Mouse (Mus musculus): ENCODE results near the gene Satb1. TPM values are rescaled to one million over a fixed set of nuclear protein-coding genes. Genes with fewer than 3 reads are reported as not detected.

Gene Satb1
- polyA plus RNA-seq, 1 experiment = 0.67 TPM

GRCm38 (mm10) chr17:51760997-51761655, 72.0 kb downstream of the Satb1 start:
- H3ac ChIP-seq (ENCODE audit: control insufficient read depth, insufficient read length) = no peak overlapping the region
- no peaks in the 10 kb centered on the region for H3K27me3 ChIP-seq (ENCODE audit: control insufficient read depth, insufficient read depth, insufficient read length)
- no peak overlapping the region for H3K4me3 ChIP-seq
- TF ChIP-seq TCF12 (IDR thresholded peaks at IDR 0.05; ENCODE audit: insufficient read depth, poor library complexity, severe bottlenecking) = no peak
- H3K4me2 ChIP-seq (ENCODE audit: low read depth) = no peak overlapping the region
- no peaks in the 10 kb centered on the region for H3K79me2 ChIP-seq (ENCODE audit: control insufficient read depth, insufficient read depth)
- H3K36me3 ChIP-seq (ENCODE audit: control insufficient read depth, insufficient read depth) = no peaks in the 10 kb centered on the region

GRCm38 (mm10) chr17:51760251-51760887, 72.7 kb downstream of the Satb1 start:
- TF ChIP-seq MAX (IDR thresholded peaks at IDR 0.05; ENCODE audit: low read depth) = no peak
- Histone ChIP-seq H3K79me2 (ENCODE audit: control insufficient read depth, insufficient read depth) (no peaks in the 10 kb centered on the region), H3K27me3 (ENCODE audit: control insufficient read depth, insufficient read depth, insufficient read length) (no peaks in the 10 kb centered on the region), H3K4me2 (ENCODE audit: low read depth) (no peak overlapping the region), H3K36me3 (ENCODE audit: control insufficient read depth, insufficient read depth) (no peaks in the 10 kb centered on the region), H3ac (ENCODE audit: control insufficient read depth, insufficient read length) (no peak overlapping the region), H3K4me3 (no peak overlapping the region)

- no peaks in the 10 kb centered on the region for H3K36me3 ChIP-seq (ENCODE audit: control insufficient read depth, insufficient read depth)
- no peaks in the 10 kb centered on the region for H3K27me3 ChIP-seq (ENCODE audit: control insufficient read depth, insufficient read depth, insufficient read length)
- no peak for TF ChIP-seq USF1 (IDR thresholded peaks at IDR 0.05; ENCODE audit: low read depth)
- no peak for TF ChIP-seq CEBPB (IDR thresholded peaks at IDR 0.05; ENCODE audit: insufficient read depth, poor library complexity, severe bottlenecking)
- TF ChIP-seq TCF12 (IDR thresholded peaks at IDR 0.05; ENCODE audit: insufficient read depth, poor library complexity, severe bottlenecking) = no peak
- TF ChIP-seq REST (IDR thresholded peaks at IDR 0.05; ENCODE audit: insufficient read depth, insufficient read length) = no peak
- no peak for TF ChIP-seq E2F4 (IDR thresholded peaks at IDR 0.05; ENCODE audit: insufficient read depth)
- no peak for TF ChIP-seq MYOG (IDR thresholded peaks at IDR 0.05; ENCODE audit: control insufficient read depth in 1 of 3, insufficient read depth in 1 of 3, insufficient read length in 2 of 3, low read depth in 2 of 3)
- no peak for TF ChIP-seq MYOD1 (IDR thresholded peaks at IDR 0.05; ENCODE audit: control insufficient read depth in 1 of 3, insufficient read length in 2 of 3, low read depth in 2 of 3)
- no peak for TF ChIP-seq POLR2AphosphoS2 (IDR thresholded peaks at IDR 0.05; ENCODE audit: insufficient read length, low read depth)
- TF ChIP-seq SRF (IDR thresholded peaks at IDR 0.05; ENCODE audit: control insufficient read depth, insufficient read length, low read depth) = no peak
- no peak for TF ChIP-seq TCF3 (IDR thresholded peaks at IDR 0.05; ENCODE audit: insufficient read length, low read depth)
- no peak for TF ChIP-seq MAX (IDR thresholded peaks at IDR 0.05; ENCODE audit: low read depth)
- TF ChIP-seq POLR2A (IDR thresholded peaks at IDR 0.05; ENCODE audit: insufficient read length, low read depth) = no peak
- no peak overlapping the region for H3K4me2 ChIP-seq (ENCODE audit: low read depth)
- H3ac ChIP-seq (ENCODE audit: control insufficient read depth, insufficient read length) = no peak overlapping the region
- H3K4me3 ChIP-seq = no peak overlapping the region
- H3K79me2 ChIP-seq (ENCODE audit: control insufficient read depth, insufficient read depth) = no peaks in the 10 kb centered on the region
Observed at GRCm38 (mm10) chr17:51759509-51759908, 73.6 kb downstream of the Satb1 start.

- TF ChIP-seq MAX (IDR thresholded peaks at IDR 0.05; ENCODE audit: low read depth) = no peak
- no peak for TF ChIP-seq E2F4 (IDR thresholded peaks at IDR 0.05; ENCODE audit: insufficient read depth)
- TF ChIP-seq CEBPB (IDR thresholded peaks at IDR 0.05; ENCODE audit: insufficient read depth, poor library complexity, severe bottlenecking) = no peak
- no peak for TF ChIP-seq MYOD1 (IDR thresholded peaks at IDR 0.05; ENCODE audit: control insufficient read depth in 1 of 3, insufficient read length in 2 of 3, low read depth in 2 of 3)
- TF ChIP-seq POLR2AphosphoS2 (IDR thresholded peaks at IDR 0.05; ENCODE audit: insufficient read length, low read depth) = no peak
- no peak for TF ChIP-seq SRF (IDR thresholded peaks at IDR 0.05; ENCODE audit: control insufficient read depth, insufficient read length, low read depth)
- TF ChIP-seq TCF3 (IDR thresholded peaks at IDR 0.05; ENCODE audit: insufficient read length, low read depth) = no peak
- no peak for TF ChIP-seq POLR2A (IDR thresholded peaks at IDR 0.05; ENCODE audit: insufficient read length, low read depth)
- TF ChIP-seq USF1 (IDR thresholded peaks at IDR 0.05; ENCODE audit: low read depth) = no peak
- no peak for TF ChIP-seq TCF12 (IDR thresholded peaks at IDR 0.05; ENCODE audit: insufficient read depth, poor library complexity, severe bottlenecking)
- no peak for TF ChIP-seq REST (IDR thresholded peaks at IDR 0.05; ENCODE audit: insufficient read depth, insufficient read length)
- no peak for TF ChIP-seq MYOG (IDR thresholded peaks at IDR 0.05; ENCODE audit: control insufficient read depth in 1 of 3, insufficient read depth in 1 of 3, insufficient read length in 2 of 3, low read depth in 2 of 3)
- no peaks in the 10 kb centered on the region for H3K79me2 ChIP-seq (ENCODE audit: control insufficient read depth, insufficient read depth)
Observed at GRCm38 (mm10) chr17:51752142-51752541, 80.9 kb downstream of the Satb1 start.

GRCm38 (mm10) chr17:51747204-51747603, 85.9 kb downstream of the Satb1 start:
- H3K79me2 ChIP-seq (ENCODE audit: control insufficient read depth, insufficient read depth) = no peaks in the 10 kb centered on the region
- no peak overlapping the region for H3ac ChIP-seq (ENCODE audit: control insufficient read depth, insufficient read length)
- H3K4me2 ChIP-seq (ENCODE audit: low read depth) = no peak overlapping the region
- TF ChIP-seq TCF3 (IDR thresholded peaks at IDR 0.05; ENCODE audit: insufficient read length, low read depth) (no peak), SRF (IDR thresholded peaks at IDR 0.05; ENCODE audit: control insufficient read depth, insufficient read length, low read depth) (no peak), TCF12 (IDR thresholded peaks at IDR 0.05; ENCODE audit: insufficient read depth, poor library complexity, severe bottlenecking) (no peak), POLR2AphosphoS2 (IDR thresholded peaks at IDR 0.05; ENCODE audit: insufficient read length, low read depth) (no peak), MYOG (IDR thresholded peaks at IDR 0.05; ENCODE audit: control insufficient read depth in 1 of 3, insufficient read depth in 1 of 3, insufficient read length in 2 of 3, low read depth in 2 of 3) (no peak), USF1 (IDR thresholded peaks at IDR 0.05; ENCODE audit: low read depth) (no peak), POLR2A (IDR thresholded peaks at IDR 0.05; ENCODE audit: insufficient read length, low read depth) (no peak), MAX (IDR thresholded peaks at IDR 0.05; ENCODE audit: low read depth) (no peak), E2F4 (IDR thresholded peaks at IDR 0.05; ENCODE audit: insufficient read depth) (no peak), MYOD1 (IDR thresholded peaks at IDR 0.05; ENCODE audit: control insufficient read depth in 1 of 3, insufficient read length in 2 of 3, low read depth in 2 of 3) (no peak), REST (IDR thresholded peaks at IDR 0.05; ENCODE audit: insufficient read depth, insufficient read length) (no peak), CEBPB (IDR thresholded peaks at IDR 0.05; ENCODE audit: insufficient read depth, poor library complexity, severe bottlenecking) (no peak)
- no peaks in the 10 kb centered on the region for H3K36me3 ChIP-seq (ENCODE audit: control insufficient read depth, insufficient read depth)
- H3K27me3 ChIP-seq (ENCODE audit: control insufficient read depth, insufficient read depth, insufficient read length) = no peaks in the 10 kb centered on the region
- no peak overlapping the region for H3K4me3 ChIP-seq

More at GRCm38 (mm10) chr17:51752142-51752541, 80.9 kb downstream of the Satb1 start:
- Histone ChIP-seq H3K4me2 (ENCODE audit: low read depth) (no peak overlapping the region), H3K4me3 (no peak overlapping the region), H3K36me3 (ENCODE audit: control insufficient read depth, insufficient read depth) (no peaks in the 10 kb centered on the region), H3ac (ENCODE audit: control insufficient read depth, insufficient read length) (no peak overlapping the region), H3K27me3 (ENCODE audit: control insufficient read depth, insufficient read depth, insufficient read length) (no peaks in the 10 kb centered on the region)

Data from myocyte (in vitro differentiated cells).